Mouse (Mus musculus) testis, postnatal 10 days (tissue): ENCODE measurements around the gene Sult1c1.
"Not testable (repeated sequence)": the region's sequence is repeated elsewhere in the genome, so short reads cannot be mapped to it uniquely, and the experiment has no call there.

Experiments
- DNase-seq: peaks from one replicate; pipeline ENCODE4 v3.0.0; 2021; ENCODE audit warnings: low spot score

Sult1c1 gene

GRCm38 (mm10) chr17:53990574-53990973, at the start of gene Sult1c1:
Sult1c1 (minus strand) TSS chr17:53990674.
- DNase-seq: no peak

GRCm38 (mm10) chr17:54014204-54014603, 23.7 kb upstream of the Sult1c1 start:
- DNase-seq: no peak

- DNase-seq: no peak
These were observed 20.7 kb upstream of the Sult1c1 start for GRCm38 (mm10) chr17:54011196-54011595.

- DNase-seq: not testable (repeated sequence)
These were observed 20.1 kb upstream of the Sult1c1 start for GRCm38 (mm10) chr17:54010536-54010935.

- DNase-seq: no peak
These were observed 13.0 kb upstream of the Sult1c1 start for GRCm38 (mm10) chr17:54003522-54003921.

- no peak for DNase-seq
These were observed 16.9 kb downstream of the Sult1c1 start for GRCm38 (mm10) chr17:53973606-53974005.

- no peak for DNase-seq
These were observed 48.8 kb downstream of the Sult1c1 start for GRCm38 (mm10) chr17:53941569-53942162.

- DNase-seq: no peak
These were observed 49.7 kb downstream of the Sult1c1 start for GRCm38 (mm10) chr17:53940726-53941125.
